Mouse (Mus musculus): Measurements from ENCODE around the gene Ddx11. TPM values are rescaled to one million over a fixed set of nuclear protein-coding genes. Genes with fewer than 3 reads are reported as not detected.
"Not testable (repeated sequence)": the region's sequence is repeated elsewhere in the genome, so short reads cannot be mapped to it uniquely, and the experiment has no call there.

The Ddx11 gene
- polyA plus RNA-seq, 1 experiment, result 29.4 TPM

- H3K27ac ChIP-seq (ENCODE audit: insufficient read depth, low read length), result no peak overlapping the region
- no peak overlapping the region for H3K9ac ChIP-seq (ENCODE audit: low read depth, poor library complexity, severe bottlenecking)
- TF ChIP-seq POLR2A (IDR thresholded peaks at IDR 0.05; ENCODE audit: insufficient read depth, low read length) (no peak), CTCF (IDR thresholded peaks at IDR 0.05; ENCODE audit: low read depth, low read length) (no peak), EP300 (IDR thresholded peaks at IDR 0.05; ENCODE audit: insufficient read depth, low read depth, low read length) (no peak)
Measured at GRCm38 (mm10) chr17:66154876-66155275, 31.6 kb downstream of the Ddx11 start.

GRCm38 (mm10) chr17:66158271-66158670, 35.0 kb downstream of the Ddx11 start:
- H3K36me3 ChIP-seq (ENCODE audit: control insufficient read depth, insufficient read depth, low read length, poor library complexity, severe bottlenecking), result no peaks in the 10 kb centered on the region
- no peak overlapping the region for H3K9ac ChIP-seq (ENCODE audit: low read depth, poor library complexity, severe bottlenecking)
- H3K27me3 ChIP-seq (ENCODE audit: control insufficient read depth, insufficient read depth, low read length, poor library complexity, severe bottlenecking), result no peaks in the 10 kb centered on the region
- TF ChIP-seq POLR2A (IDR thresholded peaks at IDR 0.05; ENCODE audit: insufficient read depth, low read length) (no peak), EP300 (IDR thresholded peaks at IDR 0.05; ENCODE audit: insufficient read depth, low read depth, low read length) (no peak), CTCF (IDR thresholded peaks at IDR 0.05; ENCODE audit: low read depth, low read length) (no peak)
- peaks cover 22% of the 10 kb centered on the region for H3K9me3 ChIP-seq (replicated peaks; ENCODE audit: control insufficient read depth, insufficient read depth, low read length, poor library complexity, severe bottlenecking)
- H3K27ac ChIP-seq (ENCODE audit: insufficient read depth, low read length), result no peak overlapping the region
- no peaks in the 10 kb centered on the region for H3K4me1 ChIP-seq (ENCODE audit: control insufficient read depth, insufficient read depth, low read length)
- no peak overlapping the region for H3K4me3 ChIP-seq (ENCODE audit: low read depth, low read length)

More at GRCm38 (mm10) chr17:66154876-66155275, 31.6 kb downstream of the Ddx11 start:
- Histone ChIP-seq H3K27me3 (ENCODE audit: control insufficient read depth, insufficient read depth, low read length, poor library complexity, severe bottlenecking) (no peaks in the 10 kb centered on the region), H3K4me1 (ENCODE audit: control insufficient read depth, insufficient read depth, low read length) (no peaks in the 10 kb centered on the region), H3K4me3 (ENCODE audit: low read depth, low read length) (no peak overlapping the region), H3K9me3 (replicated peaks; ENCODE audit: control insufficient read depth, insufficient read depth, low read length, poor library complexity, severe bottlenecking) (no peaks in the 10 kb centered on the region), H3K36me3 (ENCODE audit: control insufficient read depth, insufficient read depth, low read length, poor library complexity, severe bottlenecking) (peaks cover 21% of the 10 kb centered on the region)

GRCm38 (mm10) chr17:66167141-66167540, 43.8 kb downstream of the Ddx11 start:
- not testable (repeated sequence) for H3K36me3 ChIP-seq (ENCODE audit: control insufficient read depth, insufficient read depth, low read length, poor library complexity, severe bottlenecking); H3K4me3 ChIP-seq (ENCODE audit: low read depth, low read length); H3K27ac ChIP-seq (ENCODE audit: insufficient read depth, low read length); H3K4me1 ChIP-seq (ENCODE audit: control insufficient read depth, insufficient read depth, low read length); H3K27me3 ChIP-seq (ENCODE audit: control insufficient read depth, insufficient read depth, low read length, poor library complexity, severe bottlenecking); H3K9ac ChIP-seq (ENCODE audit: low read depth, poor library complexity, severe bottlenecking)
- H3K9me3 ChIP-seq (replicated peaks; ENCODE audit: control insufficient read depth, insufficient read depth, low read length, poor library complexity, severe bottlenecking), result peaks cover 17% of the 10 kb centered on the region

GRCm38 (mm10) chr17:66170971-66171370, 47.7 kb downstream of the Ddx11 start:
- not testable (repeated sequence) for H3K4me3 ChIP-seq (ENCODE audit: low read depth, low read length); H3K9ac ChIP-seq (ENCODE audit: low read depth, poor library complexity, severe bottlenecking); H3K36me3 ChIP-seq (ENCODE audit: control insufficient read depth, insufficient read depth, low read length, poor library complexity, severe bottlenecking); H3K27ac ChIP-seq (ENCODE audit: insufficient read depth, low read length); H3K27me3 ChIP-seq (ENCODE audit: control insufficient read depth, insufficient read depth, low read length, poor library complexity, severe bottlenecking); H3K9me3 ChIP-seq (replicated peaks; ENCODE audit: control insufficient read depth, insufficient read depth, low read length, poor library complexity, severe bottlenecking); H3K4me1 ChIP-seq (ENCODE audit: control insufficient read depth, insufficient read depth, low read length)

- Histone ChIP-seq H3K27ac (ENCODE audit: insufficient read depth, low read length) (no peak overlapping the region), H3K4me1 (ENCODE audit: control insufficient read depth, insufficient read depth, low read length) (no peaks in the 10 kb centered on the region), H3K36me3 (ENCODE audit: control insufficient read depth, insufficient read depth, low read length, poor library complexity, severe bottlenecking) (no peaks in the 10 kb centered on the region), H3K9me3 (replicated peaks; ENCODE audit: control insufficient read depth, insufficient read depth, low read length, poor library complexity, severe bottlenecking) (no peaks in the 10 kb centered on the region), H3K9ac (ENCODE audit: low read depth, poor library complexity, severe bottlenecking) (no peak overlapping the region), H3K27me3 (ENCODE audit: control insufficient read depth, insufficient read depth, low read length, poor library complexity, severe bottlenecking) (no peaks in the 10 kb centered on the region; the same call in 1 of the 2 replicates), H3K4me3 (ENCODE audit: low read depth, low read length) (no peak overlapping the region)
- no peak for TF ChIP-seq EP300 (IDR thresholded peaks at IDR 0.05; ENCODE audit: insufficient read depth, low read depth, low read length)
- no peak for TF ChIP-seq CTCF (IDR thresholded peaks at IDR 0.05; ENCODE audit: low read depth, low read length)
- TF ChIP-seq POLR2A (IDR thresholded peaks at IDR 0.05; ENCODE audit: insufficient read depth, low read length), result no peak
Measured at GRCm38 (mm10) chr17:66190577-66190976, 67.3 kb downstream of the Ddx11 start.

- no peak overlapping the region for H3K27ac ChIP-seq (ENCODE audit: insufficient read depth, low read length)
- TF ChIP-seq EP300 (IDR thresholded peaks at IDR 0.05; ENCODE audit: insufficient read depth, low read depth, low read length), result no peak
- no peak for TF ChIP-seq POLR2A (IDR thresholded peaks at IDR 0.05; ENCODE audit: insufficient read depth, low read length)
- TF ChIP-seq CTCF (IDR thresholded peaks at IDR 0.05; ENCODE audit: low read depth, low read length), result no peak
- H3K4me1 ChIP-seq (ENCODE audit: control insufficient read depth, insufficient read depth, low read length), result no peaks in the 10 kb centered on the region
- H3K36me3 ChIP-seq (ENCODE audit: control insufficient read depth, insufficient read depth, low read length, poor library complexity, severe bottlenecking), result no peaks in the 10 kb centered on the region
- H3K27me3 ChIP-seq (ENCODE audit: control insufficient read depth, insufficient read depth, low read length, poor library complexity, severe bottlenecking), result no peaks in the 10 kb centered on the region
- H3K9me3 ChIP-seq (replicated peaks; ENCODE audit: control insufficient read depth, insufficient read depth, low read length, poor library complexity, severe bottlenecking), result no peaks in the 10 kb centered on the region
- H3K9ac ChIP-seq (ENCODE audit: low read depth, poor library complexity, severe bottlenecking), result no peak overlapping the region
- H3K4me3 ChIP-seq (ENCODE audit: low read depth, low read length), result no peak overlapping the region
Measured at GRCm38 (mm10) chr17:66197041-66197440, 73.7 kb downstream of the Ddx11 start.

Other genes with a start within 250 kb of the Ddx11 start
- gene Ralbp1, start 237.7 kb upstream of the Ddx11 start, polyA plus RNA-seq (2011; ENCODE audit: insufficient read depth, insufficient read length, low read depth, missing spikeins), result 41.3 and 42.9 TPM in 2 replicates
- gene Twsg1, start 172.3 kb upstream of the Ddx11 start, polyA plus RNA-seq (2011; ENCODE audit: insufficient read depth, insufficient read length, low read depth, missing spikeins), result 65.9 and 75.3 TPM in 2 replicates
- gene Ankrd12, start 46.4 kb upstream of the Ddx11 start, polyA plus RNA-seq (2011; ENCODE audit: insufficient read depth, insufficient read length, low read depth, missing spikeins), result 19.5 and 21.8 TPM in 2 replicates
- gene Ndufv2, start 22.0 kb upstream of the Ddx11 start, polyA plus RNA-seq (2011; ENCODE audit: insufficient read depth, insufficient read length, low read depth, missing spikeins), result 211 and 233 TPM in 2 replicates
- 23.5 and 26.9 TPM in 2 replicates for gene Washc1, start 12.0 kb upstream of the Ddx11 start, polyA plus RNA-seq (2011; ENCODE audit: insufficient read depth, insufficient read length, low read depth, missing spikeins)